Mouse (Mus musculus) c-Kit-negative CD71-positive TER-119-positive erythroid progenitor cells, embryonic 14.5 days (primary cell): Measurements from ENCODE around the gene Map1b.

Experiments
- DNase-seq: peaks from one replicate; pipeline ENCODE4 v3.0.0-alpha.2; 2013; ENCODE audit warnings: low read depth, low spot score

Map1b gene

DNA sequence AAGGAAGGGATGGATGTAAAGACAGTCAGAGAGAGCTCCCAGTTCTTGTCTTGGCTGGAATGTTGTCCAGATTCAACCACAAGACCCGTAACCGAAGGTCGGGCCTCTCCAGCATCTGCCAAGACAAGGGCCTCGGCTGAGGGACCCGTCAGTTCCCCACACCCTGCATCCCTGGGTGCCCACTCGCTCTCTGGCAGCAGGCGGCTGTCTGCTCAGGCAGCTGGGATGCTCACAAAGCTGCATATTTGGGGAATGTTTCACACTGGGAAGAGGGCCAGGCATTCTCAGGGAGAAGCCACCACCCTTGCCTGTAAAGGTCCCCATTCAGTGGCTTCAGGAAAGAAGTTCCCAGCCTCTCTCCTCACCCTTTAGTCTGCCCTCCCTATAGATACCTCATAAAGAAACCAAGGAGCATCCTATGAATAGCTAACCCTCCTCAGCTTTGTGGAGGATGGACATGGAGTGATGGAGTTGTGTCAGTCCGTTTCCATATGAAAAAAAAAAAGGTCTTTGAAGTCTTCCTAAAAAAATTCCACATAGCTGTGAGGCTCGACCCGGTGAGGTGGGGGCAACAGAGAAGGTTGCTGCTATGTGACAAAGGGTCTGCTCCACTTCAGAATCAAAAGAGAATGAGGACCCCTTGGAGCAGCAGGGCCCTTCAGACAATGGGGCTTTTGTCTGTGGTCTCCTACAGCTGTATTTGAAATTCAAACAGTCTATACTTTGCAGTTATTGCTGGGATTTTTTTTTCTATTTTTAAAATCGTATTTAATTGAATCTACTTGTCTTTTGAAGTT lies 68.7 kb downstream of the Map1b start:
- no peak for DNase-seq

DNA sequence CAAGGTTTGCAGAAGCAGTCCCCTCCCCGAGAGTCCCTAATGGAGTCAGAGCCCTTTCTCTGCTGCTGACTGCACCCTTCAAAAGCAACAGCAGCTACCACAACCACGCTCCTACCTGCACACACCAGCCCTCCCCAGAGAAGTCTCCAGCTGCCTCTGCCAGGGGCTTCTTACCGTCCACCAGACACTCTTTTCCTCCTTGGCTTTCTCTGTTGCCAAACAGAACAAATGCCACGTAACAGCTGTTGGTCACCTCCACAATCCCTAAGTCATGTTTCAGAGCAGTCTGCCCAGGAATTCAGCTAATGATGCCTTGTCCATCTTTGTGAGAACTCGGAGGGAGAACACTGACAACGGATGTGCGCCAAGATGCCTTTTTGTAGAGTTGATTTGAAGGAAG lies 69.3 kb downstream of the Map1b start:
- no peak for DNase-seq

DNA sequence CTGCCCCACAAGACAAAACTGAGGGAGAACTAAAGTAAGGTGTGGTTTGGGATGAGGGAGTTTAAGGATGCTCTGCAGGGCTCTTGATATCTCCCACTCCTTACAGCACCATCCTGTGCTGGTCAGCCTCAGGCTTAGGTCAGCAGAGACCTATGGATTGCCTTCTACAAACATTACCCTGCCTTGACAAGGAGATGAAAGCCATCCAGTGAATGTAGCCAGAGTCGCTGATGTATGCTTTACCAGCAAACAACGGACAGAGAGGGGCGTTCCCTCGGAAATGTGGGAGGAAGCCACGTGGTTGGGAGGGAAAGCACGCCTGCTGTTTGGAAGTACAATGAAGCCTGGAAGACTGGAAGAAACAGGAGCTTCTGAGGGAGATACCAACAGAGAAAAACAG lies 71.5 kb downstream of the Map1b start:
- no peak for DNase-seq

DNA sequence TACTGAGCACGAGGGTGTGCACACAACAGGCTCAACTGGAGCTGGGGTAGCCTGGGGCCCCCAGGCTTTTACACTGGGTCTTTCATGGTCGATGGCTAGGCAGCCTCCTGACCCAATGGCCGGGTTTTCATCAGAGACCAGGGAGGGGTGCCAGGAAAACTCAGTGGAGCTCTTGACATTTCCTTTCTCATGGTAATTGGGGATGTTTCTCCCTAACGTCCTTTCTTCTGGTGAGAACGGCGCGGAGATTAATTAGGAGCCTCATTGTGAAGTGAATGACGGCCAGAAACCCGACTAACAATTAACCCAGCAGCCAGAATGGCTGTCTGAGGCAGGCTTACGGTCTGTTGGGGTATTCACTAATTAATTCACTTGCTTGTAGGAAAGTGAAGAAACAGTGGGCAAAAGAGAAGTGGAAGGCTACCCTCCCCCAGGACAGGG lies 71.9 kb downstream of the Map1b start:
- no peak for DNase-seq

DNA sequence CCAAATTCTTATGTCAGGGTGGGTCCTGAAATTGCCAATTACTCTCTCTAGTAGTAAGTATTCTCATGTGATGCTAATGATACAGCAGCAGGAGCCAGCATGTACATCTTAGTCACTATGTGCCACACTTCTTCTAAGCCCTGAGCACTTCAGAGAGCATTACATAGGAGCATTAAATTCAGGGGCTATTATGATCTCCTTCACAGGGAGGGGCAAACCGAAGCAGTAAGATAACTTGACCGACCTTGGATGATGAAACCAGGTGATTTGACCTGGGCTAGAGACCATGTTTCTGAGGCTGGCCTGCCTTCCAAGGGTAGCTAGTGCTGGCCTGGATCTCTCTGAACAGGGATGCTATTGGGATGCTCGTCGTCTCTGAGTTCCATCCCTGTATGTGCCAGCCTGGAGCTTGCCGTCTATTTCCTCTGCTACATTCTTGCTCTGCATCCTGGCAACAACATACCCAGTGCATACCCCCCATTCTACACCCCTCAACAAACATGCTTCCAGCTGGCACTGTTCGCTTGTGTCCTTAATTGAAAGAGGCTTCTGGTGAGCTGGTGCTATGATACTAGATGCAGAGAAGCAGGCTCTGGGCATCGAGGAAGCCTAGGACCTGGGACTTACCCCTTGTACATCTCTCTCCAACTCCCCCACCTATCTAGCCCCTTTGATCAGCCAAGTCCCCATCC lies 72.7 kb downstream of the Map1b start:
- DNase-seq: no peak

DNA sequence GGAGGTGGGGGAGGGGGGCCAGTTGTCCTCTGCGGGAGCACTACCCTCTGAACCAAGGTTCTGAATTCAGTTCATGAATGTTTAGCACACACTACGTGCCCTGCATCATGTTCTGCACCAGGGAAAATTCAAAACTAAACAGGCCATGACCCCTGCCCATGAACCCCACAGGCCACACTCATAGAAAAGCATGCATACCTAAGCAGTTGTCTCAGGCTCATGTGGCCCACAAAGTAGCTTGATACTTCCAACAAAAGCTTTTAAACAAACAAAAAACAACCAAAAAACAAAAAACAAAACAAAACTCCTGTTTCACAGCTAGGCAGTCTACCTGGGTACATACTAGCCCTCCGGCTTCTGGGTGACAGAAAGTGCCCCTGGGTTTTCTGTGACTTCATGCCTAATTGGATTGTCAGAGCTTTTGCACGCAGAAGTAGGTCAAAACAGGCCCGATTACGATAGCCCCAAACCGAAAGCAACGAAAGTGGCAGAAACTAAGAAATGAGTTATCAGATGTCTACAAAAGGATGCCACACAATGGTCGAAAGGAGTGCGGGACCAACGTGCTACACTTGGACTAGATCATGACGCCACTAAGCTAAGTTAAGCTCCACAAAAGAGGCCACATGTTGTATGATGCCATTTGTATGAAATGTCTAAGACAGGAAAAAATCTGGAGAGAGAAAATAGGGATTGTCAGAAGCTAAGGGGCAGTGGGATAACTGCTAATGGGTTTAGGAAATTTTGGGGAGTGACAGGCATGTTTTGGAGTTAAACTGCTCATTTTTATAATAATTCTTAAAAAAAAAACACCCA lies 73.7 kb downstream of the Map1b start:
- no peak for DNase-seq

DNA sequence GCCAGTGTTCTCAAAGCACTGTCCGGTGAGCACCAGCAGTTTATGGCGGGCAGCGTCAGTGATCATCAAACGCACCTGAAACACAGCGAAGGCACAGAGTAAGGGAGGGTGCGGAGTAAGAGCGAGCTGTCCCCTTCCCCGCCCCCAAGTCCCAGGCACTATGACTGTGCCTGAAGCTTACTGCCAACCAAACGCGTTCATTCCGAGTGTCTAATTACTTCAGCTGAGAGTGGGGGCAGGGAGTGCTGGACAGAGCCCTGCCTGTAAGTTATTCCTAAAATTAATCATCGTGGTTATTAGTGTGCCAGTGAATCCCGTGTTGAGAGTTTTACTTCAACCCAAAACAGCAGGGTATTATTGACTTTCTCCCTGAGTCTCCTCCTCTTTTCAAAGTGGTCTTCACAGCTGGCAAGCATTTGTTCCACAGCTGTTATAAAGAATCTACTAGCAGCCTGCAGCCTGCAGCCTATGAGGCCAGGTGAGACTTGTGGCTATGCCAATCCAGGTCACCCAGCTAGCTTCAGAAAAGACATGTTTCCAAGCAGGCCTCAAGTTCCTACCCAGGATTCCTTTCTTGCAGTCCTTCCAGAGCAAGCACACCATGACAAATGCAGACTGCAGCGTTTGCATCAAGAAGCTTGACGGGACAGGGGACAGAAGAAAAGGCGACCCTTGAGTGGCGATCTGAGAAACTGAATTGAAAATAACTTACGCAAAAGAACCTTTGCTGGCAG lies 74.5 kb downstream of the Map1b start:
- DNase-seq: no peak

DNA sequence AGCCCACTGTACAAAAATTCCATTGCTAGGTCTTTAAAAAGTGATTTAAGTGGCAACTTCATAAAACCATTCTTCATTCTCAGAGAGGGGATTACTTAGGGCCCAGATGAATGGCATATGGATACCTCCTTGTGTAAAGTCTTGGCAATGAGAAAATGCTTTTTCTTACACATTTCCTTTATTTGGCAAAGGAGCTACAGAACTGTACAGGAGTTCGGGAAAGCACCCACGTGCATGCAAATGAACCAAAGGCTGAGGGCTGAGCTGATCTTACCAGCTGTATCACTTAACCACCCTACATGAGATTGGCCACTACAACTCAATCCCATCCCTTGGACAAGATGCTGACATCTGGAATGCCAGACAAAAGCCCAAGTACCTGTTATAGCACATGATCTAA lies 76.1 kb downstream of the Map1b start:
- no peak for DNase-seq

DNA sequence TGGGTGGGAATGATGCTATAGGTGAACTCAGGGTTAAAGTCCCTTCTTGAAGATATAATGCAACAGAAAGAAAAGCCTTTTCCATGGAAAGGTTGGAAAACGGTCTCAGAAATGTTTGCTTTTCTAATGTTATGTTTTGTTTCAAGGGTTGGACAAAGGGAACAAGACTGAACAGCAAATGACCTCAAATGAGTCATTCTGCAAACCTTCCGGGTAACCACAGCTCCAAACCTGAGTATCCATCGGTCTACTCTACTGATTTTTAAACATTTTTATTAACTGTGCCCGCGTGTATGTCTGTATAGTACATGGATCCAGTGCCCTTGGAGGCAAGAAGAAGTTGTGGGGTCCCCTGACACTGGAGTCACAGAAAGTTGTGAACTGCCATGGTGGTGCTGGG lies 77.0 kb downstream of the Map1b start:
- no peak for DNase-seq

DNA sequence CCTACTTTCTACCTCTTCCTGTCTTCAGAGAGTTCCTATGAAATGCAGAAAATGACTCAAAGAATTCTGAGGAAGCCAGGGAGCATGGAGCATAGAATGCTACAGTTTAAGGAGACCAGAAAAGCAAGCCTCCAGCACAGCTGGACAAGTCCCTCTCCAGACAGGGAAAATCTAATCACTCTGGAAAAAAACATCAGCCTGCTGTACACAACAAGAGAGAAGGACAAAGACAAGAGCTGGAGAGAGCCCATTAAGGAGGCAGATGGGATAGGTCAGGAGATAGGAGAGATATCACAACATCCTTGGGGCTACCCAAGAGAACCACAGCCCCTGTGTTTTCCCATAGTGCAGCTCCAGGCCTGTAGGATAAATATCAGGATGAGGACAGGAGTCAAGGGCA lies 79.3 kb downstream of the Map1b start:
- no peak for DNase-seq

DNA sequence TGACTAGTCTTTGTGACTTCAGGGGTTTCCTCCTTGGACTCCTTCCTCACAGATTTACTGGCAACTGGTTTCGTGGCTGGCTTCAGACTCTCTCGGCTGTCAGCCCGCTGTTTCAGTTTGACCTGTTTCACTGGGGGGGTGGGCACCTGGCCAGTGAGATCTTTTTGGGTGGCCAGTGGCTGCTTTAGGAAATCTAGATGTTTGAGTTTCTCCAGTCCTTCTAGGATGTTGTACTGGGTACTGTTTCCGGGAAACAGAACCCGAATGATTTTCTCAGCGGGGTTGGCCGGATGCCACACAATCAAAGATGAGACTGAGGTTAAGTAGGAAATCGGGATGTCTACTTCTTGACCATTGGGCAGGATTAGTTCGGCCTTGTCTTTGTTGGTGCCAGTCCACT lies 81.8 kb downstream of the Map1b start:
- DNase-seq: no peak

DNA sequence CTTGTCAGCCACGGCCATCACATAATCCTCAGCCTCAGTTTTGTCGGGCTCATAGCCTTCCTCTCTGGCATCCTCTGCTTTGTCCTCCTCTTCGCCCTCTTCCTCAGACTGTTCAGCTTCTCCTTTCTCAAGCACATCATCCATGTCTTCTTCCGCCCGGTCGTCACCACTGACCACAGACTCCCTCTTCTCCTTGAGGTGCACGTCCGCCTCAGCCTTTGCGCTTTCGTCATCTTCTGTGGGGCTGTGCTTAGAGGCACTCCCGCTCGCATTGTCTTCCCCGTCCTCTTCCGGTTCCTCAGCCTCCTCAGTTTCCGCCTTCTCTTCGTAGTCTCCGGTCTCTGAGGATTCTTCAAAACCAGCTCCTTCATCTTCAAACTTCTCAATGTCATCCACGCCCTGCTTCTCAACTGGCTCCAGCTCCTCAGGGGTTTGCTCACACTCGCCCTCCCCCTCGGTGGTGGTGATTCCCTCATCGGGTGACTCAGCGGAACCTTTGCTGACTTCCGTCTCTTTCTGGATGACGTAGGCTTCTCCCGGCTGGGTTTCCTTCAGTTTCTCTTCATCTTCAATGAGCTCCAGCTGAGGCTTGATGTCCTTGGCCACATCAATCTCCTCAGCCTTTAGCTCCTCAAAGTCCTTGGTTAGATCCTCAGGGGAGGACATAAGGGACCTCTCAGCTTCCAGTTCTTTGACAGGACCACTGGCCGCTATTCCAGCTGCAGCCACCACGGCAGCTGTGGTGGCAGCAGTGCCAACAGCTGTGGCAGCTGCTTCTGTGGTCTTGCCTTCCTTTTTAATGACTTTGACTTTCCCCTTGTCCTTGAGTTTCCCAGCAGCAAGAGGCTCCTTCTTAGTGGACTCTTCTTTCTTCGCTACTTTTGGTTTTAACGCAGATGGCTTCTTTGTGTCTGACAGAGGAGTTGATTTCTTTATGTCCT lies 83.0 kb downstream of the Map1b start:
- no peak for DNase-seq

DNA sequence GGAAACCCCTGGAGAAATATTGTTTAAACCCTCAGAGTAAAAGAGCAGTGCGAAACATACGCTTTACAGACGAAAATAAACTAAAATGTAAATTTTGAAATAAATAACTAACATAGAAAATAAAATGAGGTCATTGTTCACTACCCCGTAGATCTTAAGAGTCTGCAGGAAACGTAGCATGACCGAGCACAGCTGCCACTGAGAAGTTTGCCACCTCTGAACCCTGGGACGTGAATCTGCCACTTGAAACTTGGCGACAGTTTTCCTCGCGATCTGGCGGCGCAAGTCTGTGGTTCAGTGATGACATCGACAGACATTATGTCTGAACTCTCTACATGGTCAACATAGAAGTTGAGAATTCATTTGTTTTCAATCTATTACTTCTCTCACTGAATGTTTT lies 92.8 kb downstream of the Map1b start:
- DNase-seq: no peak

DNA sequence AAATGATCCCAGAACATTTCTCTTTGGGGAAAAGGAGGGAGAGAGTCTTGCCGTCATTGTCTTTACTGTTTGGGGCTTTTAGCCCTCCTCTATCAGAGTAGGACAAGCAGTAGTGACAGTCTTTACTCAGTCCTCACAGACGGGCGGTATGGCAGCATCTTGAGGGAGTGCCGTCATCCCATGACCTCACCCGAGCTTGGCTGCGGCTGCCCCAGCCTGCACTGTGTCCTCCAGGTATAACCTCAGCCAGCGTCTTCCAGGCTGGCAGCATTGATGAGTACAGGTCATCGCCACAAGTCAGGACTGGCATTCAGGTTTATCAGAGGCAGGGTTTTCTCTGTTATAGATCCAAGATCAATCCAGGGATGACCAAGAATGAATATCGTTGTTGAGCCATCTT lies 99.7 kb downstream of the Map1b start:
- no peak for DNase-seq

DNA sequence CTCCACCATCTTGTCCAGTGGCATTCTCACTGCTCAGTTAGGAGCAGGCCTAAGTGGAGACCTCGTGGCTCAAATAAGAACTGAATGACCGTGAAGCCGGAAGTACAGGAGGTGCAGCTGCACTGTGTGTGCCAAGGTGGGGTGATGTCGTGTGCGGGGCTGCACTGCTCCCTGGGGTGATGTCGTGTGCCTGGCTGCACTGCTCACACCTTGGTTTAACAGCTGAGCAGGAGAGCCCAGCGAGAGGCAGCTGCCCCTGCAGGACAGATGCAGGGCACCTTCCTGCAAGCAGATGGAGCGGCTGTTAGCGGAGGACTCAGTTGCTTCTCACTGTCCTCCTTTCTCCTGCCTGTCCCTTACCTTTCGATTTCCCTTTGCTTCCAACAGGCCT lies 102.0 kb downstream of the Map1b start:
- DNase-seq: no peak

DNA sequence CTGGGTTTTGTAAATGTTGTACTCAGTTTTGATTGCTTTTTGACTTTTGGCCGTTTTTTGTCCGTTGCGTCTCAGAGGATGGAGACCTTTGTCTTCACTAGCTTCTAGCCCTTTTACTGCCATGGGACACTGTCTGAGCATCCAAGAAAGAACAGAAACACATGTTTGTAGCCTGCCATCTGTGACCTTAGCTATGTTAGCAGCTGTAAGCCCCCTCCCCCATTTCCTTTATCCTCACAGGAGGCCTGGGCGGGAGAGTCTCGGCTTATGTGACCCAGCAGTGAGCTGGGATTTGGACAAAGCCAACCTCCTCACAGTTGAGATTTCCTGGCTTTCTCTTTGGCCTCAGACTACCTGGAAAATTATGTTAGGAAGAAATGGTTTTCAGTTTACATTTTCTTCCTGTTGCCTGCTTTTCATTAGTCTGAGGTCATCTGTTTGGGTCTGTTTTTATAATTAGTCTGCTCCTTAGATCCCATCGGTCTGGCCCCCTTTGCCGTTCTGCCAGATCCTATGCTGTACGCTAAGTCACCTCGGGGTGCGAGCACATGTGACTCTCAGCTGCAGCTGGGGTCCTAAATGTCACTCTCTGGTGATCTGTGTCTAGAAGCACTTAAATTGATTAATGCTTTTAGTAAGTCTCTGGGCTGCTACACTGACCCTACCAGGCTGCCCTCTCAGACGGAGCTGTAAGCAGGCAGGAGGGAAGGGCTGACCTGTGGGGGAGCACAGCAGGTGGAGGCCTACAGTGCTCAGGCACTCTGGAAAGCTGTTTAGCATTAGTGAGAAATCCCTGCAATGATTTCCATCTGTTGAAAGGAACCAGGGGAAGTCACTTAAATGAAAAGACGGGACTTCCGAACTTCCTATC lies 102.6 kb downstream of the Map1b start:
- DNase-seq: no peak

DNA sequence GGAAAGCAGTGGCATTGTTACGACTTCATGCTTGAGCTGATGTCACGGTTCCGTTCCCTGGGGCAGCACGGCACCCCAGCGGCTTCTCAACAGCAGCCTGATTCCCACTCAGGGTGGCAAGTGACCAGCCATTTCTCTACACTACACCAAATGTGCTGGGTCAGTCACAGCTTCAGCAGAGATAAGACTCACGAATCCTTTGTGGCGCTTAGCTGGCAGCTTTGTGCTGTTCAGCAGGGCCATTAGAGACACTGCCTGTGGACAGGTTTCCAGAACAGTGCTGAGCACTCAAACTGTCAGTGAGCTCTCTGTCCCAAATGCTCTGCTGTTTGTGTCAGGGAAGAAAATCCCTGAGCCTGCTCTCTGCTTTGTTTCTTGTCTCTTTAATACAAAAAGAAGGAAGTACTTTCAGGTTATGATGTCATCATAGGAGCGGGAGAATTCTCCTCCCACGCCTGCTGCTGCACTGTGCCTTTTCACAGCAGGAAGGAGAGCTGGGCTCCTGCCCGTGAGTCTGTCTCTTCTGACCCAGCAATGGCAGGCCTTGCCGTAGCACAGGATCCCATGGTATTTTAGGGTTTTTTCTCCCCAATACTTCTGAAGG lies 103.8 kb downstream of the Map1b start:
- no peak for DNase-seq

DNA sequence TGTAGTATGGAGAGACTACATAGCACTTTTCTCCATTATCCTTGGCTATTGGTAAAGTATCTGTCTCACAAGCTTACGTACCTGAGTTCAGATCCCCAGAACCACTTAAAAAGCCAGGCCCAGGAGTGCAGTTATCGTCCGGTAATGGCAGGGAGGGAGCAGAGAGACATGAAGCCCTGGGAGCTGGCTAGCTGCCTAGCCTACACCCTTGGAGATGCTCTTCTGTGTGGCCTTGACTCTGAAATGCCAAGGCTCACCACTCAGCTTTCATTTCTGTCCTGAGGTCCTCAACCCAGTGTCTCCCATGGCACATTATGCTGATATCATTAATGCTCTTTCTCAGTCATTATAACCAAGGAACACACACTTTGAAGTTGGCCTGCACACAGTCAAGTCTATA lies 104.6 kb downstream of the Map1b start:
- DNase-seq: no peak
